Mouse (Mus musculus) erythroid progenitor cell, adult 5-6 weeks (primary cell): ENCODE data around the gene Lgals4. TPM values are rescaled to one million over a fixed set of nuclear protein-coding genes. Genes with fewer than 3 reads are reported as not detected.

ENCODE experiments used
- ATAC-seq: replicated peaks from 2 replicates; pipeline ENCODE4 v1.8.0; 2016; ENCODE audit warnings: moderate number of reproducible peaks, mild to moderate bottlenecking, moderate TSS enrichment, inconsistent platforms; ENCODE audit not compliant: poor library complexity, low FRiP score, severe bottlenecking
- total RNA-seq, 2 experiments: library from RNA; stranded (forward) in 1 of 2; stranded (reverse) in 1 of 2; fragments of 150-400 nt in 1 of 2; fragments of 186-747, 209-891 nt in 1 of 2; gene quantifications; 2 replicates each; pipeline versions ENCODE4 v1.2.3 to v1.2.4; 2015 to 2017; ENCODE audit warnings: low replicate concordance in 2 of 2

Gene Lgals4
- total RNA-seq, 2 experiments from 2014 or later: 0.91 TPM; not detected in 1

DNA sequence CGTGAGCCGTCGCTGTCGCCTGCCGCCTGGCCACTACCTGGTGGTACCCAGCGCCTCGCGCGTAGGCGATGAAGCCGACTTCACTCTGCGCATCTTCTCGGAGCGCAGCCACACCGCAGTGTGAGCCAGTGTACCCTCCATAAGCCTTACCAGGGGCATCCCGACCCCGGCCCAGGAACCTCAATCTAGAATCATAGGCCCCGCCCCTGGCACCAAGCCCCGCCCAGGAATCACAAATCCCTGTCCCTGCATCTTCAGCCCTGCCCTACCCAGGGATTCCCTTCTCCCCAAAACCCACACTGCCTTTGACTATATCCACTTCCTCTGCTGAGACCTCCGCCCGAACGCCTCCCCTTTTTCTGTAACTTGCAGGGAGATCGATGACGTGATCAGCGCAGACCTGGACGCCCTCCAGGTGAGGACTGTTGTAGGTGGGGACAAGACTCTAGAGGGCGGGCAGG is 55.1 kb downstream of the Lgals4 start:
- no peak for ATAC-seq

Other genes starting within 250 kb of the Lgals4 start
- gene Samd4b, start 235.7 kb upstream of the Lgals4 start, total RNA-seq (2015; ENCODE audit: low replicate concordance): 15.9 and 29.6 TPM in 2 replicates
- 8.0 and 20.2 TPM in 2 replicates for gene Samd4b, start 235.7 kb upstream of the Lgals4 start, total RNA-seq (2017; ENCODE audit: low replicate concordance)
- gene Pak4, start 235.7 kb upstream of the Lgals4 start, total RNA-seq (2015; ENCODE audit: low replicate concordance): 7.6 and 9.6 TPM in 2 replicates
- gene Pak4, start 235.7 kb upstream of the Lgals4 start, total RNA-seq (2017; ENCODE audit: low replicate concordance): 2.1 and 5.9 TPM in 2 replicates
- gene Acp7, start 202.5 kb upstream of the Lgals4 start, total RNA-seq (2015; ENCODE audit: low replicate concordance): not detected in 2 replicates
- not detected in 2 replicates for gene Acp7, start 202.5 kb upstream of the Lgals4 start, total RNA-seq (2017; ENCODE audit: low replicate concordance)
- gene Fbxo27, start 141.0 kb upstream of the Lgals4 start, total RNA-seq (2015; ENCODE audit: low replicate concordance): not detected in 2 replicates
- gene Fbxo27, start 141.0 kb upstream of the Lgals4 start, total RNA-seq (2017; ENCODE audit: low replicate concordance): 1.4 TPM in 1 of 2 replicates, not detected in the other
- 2.5 TPM in 1 of 2 replicates, not detected in the other for gene Fbxo17, start 117.0 kb upstream of the Lgals4 start, total RNA-seq (2015; ENCODE audit: low replicate concordance)
- gene Fbxo17, start 117.0 kb upstream of the Lgals4 start, total RNA-seq (2017; ENCODE audit: low replicate concordance): 1.3 TPM in 1 of 2 replicates, not detected in the other
- 12.6 and 27.2 TPM in 2 replicates for gene Mrps12, start 92.0 kb upstream of the Lgals4 start, total RNA-seq (2015; ENCODE audit: low replicate concordance)
- 16.2 and 17.5 TPM in 2 replicates for gene Mrps12, start 92.0 kb upstream of the Lgals4 start, total RNA-seq (2017; ENCODE audit: low replicate concordance)
- 1.3 and 6.1 TPM in 2 replicates for gene Sars2, start 91.9 kb upstream of the Lgals4 start, total RNA-seq (2015; ENCODE audit: low replicate concordance)
- 0.39 and 4.4 TPM in 2 replicates for gene Sars2, start 91.9 kb upstream of the Lgals4 start, total RNA-seq (2017; ENCODE audit: low replicate concordance)
- gene Ccer2, start 77.7 kb upstream of the Lgals4 start, total RNA-seq (2015; ENCODE audit: low replicate concordance): not detected in 2 replicates
- not detected in 2 replicates for gene Ccer2, start 77.7 kb upstream of the Lgals4 start, total RNA-seq (2017; ENCODE audit: low replicate concordance)
- 38.9 and 40.2 TPM in 2 replicates for gene Sirt2, start 67.1 kb upstream of the Lgals4 start, total RNA-seq (2015; ENCODE audit: low replicate concordance)
- gene Sirt2, start 67.1 kb upstream of the Lgals4 start, total RNA-seq (2017; ENCODE audit: low replicate concordance): 3.6 and 14.5 TPM in 2 replicates
- gene Nfkbib, start 66.3 kb upstream of the Lgals4 start, total RNA-seq (2015; ENCODE audit: low replicate concordance): 8.3 and 12.2 TPM in 2 replicates
- gene Nfkbib, start 66.3 kb upstream of the Lgals4 start, total RNA-seq (2017; ENCODE audit: low replicate concordance): 4.8 and 5.5 TPM in 2 replicates
- gene Rinl, start 44.9 kb upstream of the Lgals4 start, total RNA-seq (2015; ENCODE audit: low replicate concordance): 4.3 and 8.8 TPM in 2 replicates
- gene Rinl, start 44.9 kb upstream of the Lgals4 start, total RNA-seq (2017; ENCODE audit: low replicate concordance): 5.4 and 19.4 TPM in 2 replicates
- 215 and 258 TPM in 2 replicates for gene Hnrnpl, start 25.3 kb upstream of the Lgals4 start, total RNA-seq (2015; ENCODE audit: low replicate concordance)
- gene Hnrnpl, start 25.3 kb upstream of the Lgals4 start, total RNA-seq (2017; ENCODE audit: low replicate concordance): 202 and 252 TPM in 2 replicates
- gene Ech1, start 8.6 kb upstream of the Lgals4 start, total RNA-seq (2015; ENCODE audit: low replicate concordance): 34.2 and 61.2 TPM in 2 replicates
- gene Ech1, start 8.6 kb upstream of the Lgals4 start, total RNA-seq (2017; ENCODE audit: low replicate concordance): 10.6 and 14.1 TPM in 2 replicates
- gene Lgals7, start 30.0 kb downstream of the Lgals4 start, total RNA-seq (2015; ENCODE audit: low replicate concordance): not detected in 2 replicates
- gene Lgals7, start 30.0 kb downstream of the Lgals4 start, total RNA-seq (2017; ENCODE audit: low replicate concordance): not detected in 2 replicates
- not detected in 2 replicates for gene Capn12, start 47.6 kb downstream of the Lgals4 start, total RNA-seq (2015; ENCODE audit: low replicate concordance)
- gene Capn12, start 47.6 kb downstream of the Lgals4 start, total RNA-seq (2017; ENCODE audit: low replicate concordance): 1.2 TPM in 1 of 2 replicates, not detected in the other
- 170 and 189 TPM in 2 replicates for gene Actn4, start 128.5 kb downstream of the Lgals4 start, total RNA-seq (2015; ENCODE audit: low replicate concordance)
- 173 and 197 TPM in 2 replicates for gene Actn4, start 128.5 kb downstream of the Lgals4 start, total RNA-seq (2017; ENCODE audit: low replicate concordance)
- 83.8 and 161 TPM in 2 replicates for gene Eif3k, start 148.0 kb downstream of the Lgals4 start, total RNA-seq (2015; ENCODE audit: low replicate concordance)
- gene Eif3k, start 148.0 kb downstream of the Lgals4 start, total RNA-seq (2017; ENCODE audit: low replicate concordance): 81.5 and 115 TPM in 2 replicates
- 13.0 and 23.1 TPM in 2 replicates for gene Map4k1, start 148.2 kb downstream of the Lgals4 start, total RNA-seq (2015; ENCODE audit: low replicate concordance)
- gene Map4k1, start 148.2 kb downstream of the Lgals4 start, total RNA-seq (2017; ENCODE audit: low replicate concordance): 7.3 and 7.9 TPM in 2 replicates